Mouse (Mus musculus) megakaryocyte, embryonic 14.5 days (primary cell): Measurements from ENCODE around the gene Cracr2b.

Source experiments
- FLI1 ChIP-seq: IDR thresholded peaks from 2 replicates; pipeline ENCODE4 v1.6.1; 2012; ENCODE audit warnings: low read length, inconsistent platforms, mixed read lengths
- GATA1 ChIP-seq: IDR thresholded peaks from 3 replicates; pipeline ENCODE4 v1.6.1; 2012; ENCODE audit warnings: mixed read lengths, low read length, inconsistent platforms, borderline replicate concordance

- TF ChIP-seq GATA1 = no peak
- TF ChIP-seq FLI1 = no peak
Observed at GRCm38 (mm10) chr7:141477578-141478269, 16.8 kb downstream of the Cracr2b start.
